Mouse (Mus musculus) thymus, adult 2 months (tissue): ENCODE measurements around the gene Slc39a11.

Experiments used
- CTCF ChIP-seq: fragments of 200-500 bp; IDR thresholded peaks from 2 replicates; pipeline ENCODE4 v1.5.1; 2012; ENCODE audit warnings: mild to moderate bottlenecking, control low read depth, low read length, moderate library complexity, borderline replicate concordance; ENCODE audit not compliant: control insufficient read depth, poor library complexity, insufficient read depth; ENCODE audit errors: extremely low read depth
- POLR2A ChIP-seq: fragments of 200-500 bp; IDR thresholded peaks from 2 replicates; pipeline ENCODE4 v1.6.1; 2012; ENCODE audit warnings: mild to moderate bottlenecking, low read length, control low read depth, moderate library complexity; ENCODE audit not compliant: control insufficient read depth, poor library complexity, insufficient read depth; ENCODE audit errors: extremely low read depth

GRCm38 (mm10) chr11:113476720-113477119 lies 173.2 kb downstream of the Slc39a11 start:
- no peak for TF ChIP-seq CTCF
- no peak for TF ChIP-seq POLR2A
